13 mouse cellular contexts compared by ENCODE assay signal in the genomic region with DNA sequence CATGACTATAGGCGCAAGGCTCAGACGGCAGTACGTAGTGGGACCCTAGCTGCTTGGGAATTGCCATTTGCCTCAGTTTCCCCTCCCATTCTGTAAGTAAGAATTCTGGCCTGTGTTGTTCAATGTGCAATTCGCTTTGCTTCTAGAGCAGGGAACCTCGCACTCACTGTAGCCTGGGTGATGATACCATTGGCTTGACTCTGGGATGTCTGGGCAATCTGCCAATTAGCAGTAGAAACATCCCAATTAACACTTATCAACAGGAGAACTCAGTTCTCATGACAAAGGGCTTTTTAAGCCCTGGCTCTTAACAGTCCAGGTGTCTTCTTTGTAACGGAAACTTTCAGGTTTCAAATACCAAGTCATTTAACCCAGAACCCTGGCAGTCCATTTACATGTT.
DNase-seq lines count a peak whose midpoint lies in the region; ATAC-seq and TF ChIP-seq lines count a peak whose summit lies in the region.
"Had no signal": no experiment of that assay in that cellular context is flagged by ENCODE, and none has a peak within 500 bp of the region (broad histone marks: within the 10 kb centered on the region; RNA-seq: fewer than 3 reads in every experiment).

No protein-coding gene starts in this region.

- in situ Hi-C loops in Patski (cut with MboI; ENCODE audit: low pct_unique_long_range_greater_than_20kb), result no loop called here

- H3K27ac ChIP-seq in layer of hippocampus, adult 2 months, result no peak overlapping the region
- H3K27ac ChIP-seq: limb, embryonic 12.5 days had no signal

- no peak for ATAC-seq in Patski
- ATAC-seq: activated CD4-positive, CD25-positive, alpha-beta regulatory T cell, adult 4 months; inflammation-experienced regulatory T-cells, adult 6 months had no signal

- CTCF ChIA-PET in Patski (lab: Charles Lee), result no interaction called here

- no peak overlapping the region for H3K4me3 ChIP-seq in layer of hippocampus, adult 2 months
- H3K4me3 ChIP-seq: limb, embryonic 12.5 days had no signal

- DNase-seq in left cerebral cortex, postnatal 14 days (ENCODE audit: low spot score in 2 of 2), result peak; percentile 5 to 12
- no peak for DNase-seq in left cerebral cortex, postnatal 36 days (ENCODE audit: low spot score in 2 of 2)
- peak; percentile 2 for DNase-seq in MEL-GATA-1-ER (ENCODE audit: extremely low read depth, low read depth)
- peak; percentile 12 for DNase-seq in Patski (ENCODE audit: low read depth, low spot score)
- DNase-seq in layer of hippocampus, adult 2 months (ENCODE audit: low spot score in 2 of 2), result peak; percentile 19 to 43
- DNase-seq in c-Kit-positive CD71-positive TER-119-positive erythroid progenitor cells, embryonic 14.5 days (ENCODE audit: low spot score), result no peak
- no peak for DNase-seq in gastrocnemius, postnatal 14 days
- DNase-seq: cerebellum, adult 8-10 months; kidney, postnatal 25 days; lung, adult 2 months had no signal

- H3K27me3 ChIP-seq in Patski, result no peaks in the 10 kb centered on the region

- intact Hi-C loops in left cerebral cortex, postnatal 14 days (cut with DNase I), result no loop called here
- intact Hi-C loops in left cerebral cortex, postnatal 36 days (cut with DNase I), result no loop called here
- intact Hi-C loops in gastrocnemius, postnatal 14 days (cut with DNase I; ENCODE audit: low total_unique reads), result no loop called here

- TF ChIP-seq CTCF in Patski (IDR thresholded peaks at IDR 0.05), result no peak
- no peak for TF ChIP-seq CTCF in layer of hippocampus, adult 2 months (conservative IDR thresholded peaks at IDR 0.05)

- POLR2A ChIA-PET in Patski (lab: Charles Lee), result no interaction called here

Comparison
In these comparisons a context has a peak if more than half of its experiments do, and no peak if none do; other contexts are left out.
1. DNase-seq: peak in left cerebral cortex, postnatal 14 days (2 of 2), MEL-GATA-1-ER (single experiment), Patski (single experiment) and layer of hippocampus, adult 2 months (2 of 2); none in left cerebral cortex, postnatal 36 days (0 of 2), c-Kit-positive CD71-positive TER-119-positive erythroid progenitor cells, embryonic 14.5 days (single experiment) and gastrocnemius, postnatal 14 days (single experiment).